Mouse (Mus musculus) CD4-positive, CD25-positive, alpha-beta regulatory T cell, adult 4 months (primary cell): Measurements from ENCODE around the gene Zfp346. TPM values are rescaled to one million over a fixed set of nuclear protein-coding genes. Genes with fewer than 3 reads are reported as not detected.

Source experiments
- ATAC-seq: one replicate; pipeline ENCODE4 v1.8.0; 2017
- polyA plus RNA-seq, 2 experiments: library from polyadenylated mRNA; unstranded; fragments of 100-300 nt; shearing (Covaris generic); gene quantifications; one replicate each; pipeline ENCODE4 v1.2.1; 2017

The Zfp346 gene
- polyA plus RNA-seq, 2 experiments from 2014 or later: 16.3 to 20.1 TPM

DNA sequence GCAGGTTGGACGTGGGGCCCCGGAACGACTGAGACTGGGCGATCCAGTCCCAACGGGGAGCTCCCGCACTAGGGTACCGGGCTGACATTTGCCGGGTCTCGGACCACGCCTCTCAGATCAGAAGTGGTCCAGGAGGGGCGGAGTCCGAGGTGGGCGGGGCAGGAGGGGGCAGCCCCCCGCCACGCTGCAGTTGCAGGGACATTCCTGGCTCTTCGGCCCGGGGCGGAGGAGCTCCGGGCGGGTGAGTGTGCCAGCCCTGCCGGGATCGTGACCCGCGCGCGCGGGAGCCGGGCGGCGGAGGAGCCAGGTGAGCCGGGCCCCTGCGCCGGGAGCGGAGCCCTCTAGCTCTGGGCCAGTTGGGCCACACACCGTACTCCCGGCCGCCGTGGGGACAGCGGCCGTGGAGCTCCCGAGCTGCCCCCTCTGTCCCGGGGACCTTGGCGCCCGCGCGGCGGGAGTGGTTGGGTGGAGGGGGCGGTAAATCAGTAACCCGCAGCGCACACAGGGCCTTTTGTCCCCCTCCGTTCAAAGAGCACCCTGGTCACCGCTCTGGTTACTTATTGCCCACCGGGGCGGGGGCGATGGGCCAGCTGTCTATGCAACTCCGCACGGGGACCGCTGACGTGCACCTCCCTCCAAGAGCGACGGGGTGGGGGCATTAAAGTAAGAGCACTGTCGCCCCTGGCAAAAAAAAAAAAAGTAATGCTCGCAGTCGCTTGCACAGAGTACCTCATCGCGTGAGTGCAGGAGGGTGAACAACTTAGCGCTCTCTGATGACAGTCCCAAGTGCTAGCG, 47.7 kb downstream of the Zfp346 start, which contains the start of gene Fgfr4:
Gene Fgfr4 (plus strand): TSS at position 20 of the 795 bp plus-strand sequence.
- no peak for ATAC-seq

DNA sequence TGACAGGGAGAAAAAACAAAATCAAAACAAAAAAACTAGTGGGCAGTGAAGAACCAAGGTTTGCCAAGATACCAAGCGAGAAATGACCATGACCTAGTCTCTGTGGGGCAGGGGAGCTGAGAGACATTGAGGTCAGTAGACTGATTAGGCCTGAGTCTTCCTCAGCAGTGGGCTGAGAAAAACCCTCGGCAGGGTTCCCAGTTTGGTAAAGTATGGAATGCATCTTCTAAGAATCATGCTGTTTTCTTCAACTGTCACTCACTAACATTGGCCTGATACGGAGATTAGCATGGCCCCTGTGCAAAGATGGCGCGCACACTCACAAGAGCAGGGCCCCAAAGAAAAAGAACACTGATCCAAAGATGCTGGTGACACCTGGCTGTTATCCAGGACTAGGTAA, 48.8 kb downstream of the Zfp346 start:
- no peak for ATAC-seq

- no peak for ATAC-seq
Observed at GRCm38 (mm10) chr13:55162365-55162764, 57.3 kb downstream of the Zfp346 start.

- no peak for ATAC-seq
Observed at GRCm38 (mm10) chr13:55163553-55163952, 58.4 kb downstream of the Zfp346 start.

GRCm38 (mm10) chr13:55165831-55166339, 60.8 kb downstream of the Zfp346 start:
- no peak for ATAC-seq

- no peak for ATAC-seq
Observed at GRCm38 (mm10) chr13:55166806-55167725, 62.0 kb downstream of the Zfp346 start.

- no peak for ATAC-seq
Observed at GRCm38 (mm10) chr13:55167798-55168197, 62.7 kb downstream of the Zfp346 start.

GRCm38 (mm10) chr13:55168255-55168654, 63.1 kb downstream of the Zfp346 start:
- no peak for ATAC-seq

- ATAC-seq: no peak
Observed at GRCm38 (mm10) chr13:55168958-55169369, 63.9 kb downstream of the Zfp346 start.

- ATAC-seq: no peak
Observed at GRCm38 (mm10) chr13:55171517-55172335, 66.6 kb downstream of the Zfp346 start.

- no peak for ATAC-seq
Observed at GRCm38 (mm10) chr13:55172336-55172770, 67.2 kb downstream of the Zfp346 start.

DNA sequence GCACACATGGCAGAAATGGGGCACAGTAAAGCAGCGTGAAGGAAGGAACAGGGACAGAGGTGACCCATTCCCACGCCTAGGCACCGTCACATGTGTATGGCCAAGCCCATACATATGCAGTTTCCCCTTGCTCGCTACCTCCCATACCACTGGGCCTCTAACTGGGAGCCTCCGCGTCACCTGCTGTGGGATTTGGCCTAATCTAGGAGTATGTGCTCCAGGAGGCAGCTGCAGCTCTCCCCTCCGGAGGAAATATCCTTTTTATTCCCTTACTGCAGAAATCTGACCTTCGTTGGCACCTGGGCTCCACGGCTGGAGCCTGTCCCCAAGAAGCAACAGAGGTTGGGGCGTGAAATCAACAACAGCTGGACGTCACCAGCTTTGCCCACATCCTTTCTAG, 69.2 kb downstream of the Zfp346 start:
- ATAC-seq: no peak

DNA sequence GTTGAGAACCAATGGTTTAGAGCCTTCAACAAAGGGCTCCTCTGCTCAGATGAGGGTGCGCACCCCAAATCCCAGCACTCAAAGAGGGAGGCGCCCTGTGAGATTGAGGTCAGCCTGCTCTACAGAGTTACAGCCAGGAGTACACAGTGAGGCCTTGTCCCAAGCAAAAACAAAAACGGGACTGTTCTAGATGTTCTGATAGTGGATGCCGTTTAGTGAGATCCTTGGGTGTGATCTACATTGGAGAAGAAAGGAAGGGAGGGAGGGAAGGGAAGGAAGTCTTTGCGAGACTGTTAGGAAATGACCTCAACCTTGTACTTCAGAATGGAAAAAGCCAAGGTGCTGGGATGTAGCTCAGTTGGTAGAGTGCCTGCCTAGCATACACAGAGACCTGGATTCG, 71.2 kb downstream of the Zfp346 start:
- no peak for ATAC-seq

DNA sequence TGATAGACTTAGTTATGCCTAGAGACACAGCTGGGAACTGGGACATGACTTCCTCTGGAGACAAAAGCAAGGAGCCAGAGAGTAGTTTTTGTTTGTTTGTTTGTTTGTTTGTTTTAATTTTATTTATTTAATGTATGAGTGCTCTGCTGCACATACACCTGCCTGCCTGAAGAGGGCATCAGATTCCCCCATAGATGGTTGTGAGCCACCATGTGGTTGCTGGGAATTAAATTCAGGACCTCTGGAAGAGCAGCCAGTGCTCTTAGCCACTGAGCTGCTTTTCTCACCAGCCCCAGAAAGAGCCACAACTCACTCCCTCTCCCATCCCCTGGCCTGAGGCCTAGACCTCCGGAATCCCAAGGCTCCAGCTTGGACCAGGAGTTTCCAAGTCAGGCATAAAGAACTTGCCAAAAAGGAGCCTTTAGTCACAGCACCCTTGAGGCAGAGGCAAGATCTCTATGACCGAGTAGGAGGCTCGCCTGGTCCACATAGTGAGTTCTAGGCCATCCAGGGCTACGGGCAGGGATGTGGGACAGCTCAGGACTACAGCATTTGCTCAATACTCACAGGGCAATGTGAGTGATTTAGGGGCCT, 72.9 kb downstream of the Zfp346 start:
- no peak for ATAC-seq

- ATAC-seq: peak; percentile 68
Observed at GRCm38 (mm10) chr13:55178556-55178955, 73.4 kb downstream of the Zfp346 start.

GRCm38 (mm10) chr13:55179591-55179990, 74.5 kb downstream of the Zfp346 start:
- ATAC-seq: no peak

GRCm38 (mm10) chr13:55181786-55182172, 76.7 kb downstream of the Zfp346 start:
- ATAC-seq: no peak

GRCm38 (mm10) chr13:55182173-55182894, 77.2 kb downstream of the Zfp346 start:
- ATAC-seq: peak; percentile 76

- no peak for ATAC-seq
Observed at GRCm38 (mm10) chr13:55183382-55183781, 78.3 kb downstream of the Zfp346 start.
